Mouse (Mus musculus) thymus, postnatal 14 days (tissue): ENCODE data around the gene Ppp1r1a.
A peak's percentile ranks its signal among the peaks of the same experiment; 100 is the strongest.

Experiments used
- DNase-seq: peaks from one replicate; pipeline ENCODE4 v3.0.0; 2021

Gene Ppp1r1a

DNA sequence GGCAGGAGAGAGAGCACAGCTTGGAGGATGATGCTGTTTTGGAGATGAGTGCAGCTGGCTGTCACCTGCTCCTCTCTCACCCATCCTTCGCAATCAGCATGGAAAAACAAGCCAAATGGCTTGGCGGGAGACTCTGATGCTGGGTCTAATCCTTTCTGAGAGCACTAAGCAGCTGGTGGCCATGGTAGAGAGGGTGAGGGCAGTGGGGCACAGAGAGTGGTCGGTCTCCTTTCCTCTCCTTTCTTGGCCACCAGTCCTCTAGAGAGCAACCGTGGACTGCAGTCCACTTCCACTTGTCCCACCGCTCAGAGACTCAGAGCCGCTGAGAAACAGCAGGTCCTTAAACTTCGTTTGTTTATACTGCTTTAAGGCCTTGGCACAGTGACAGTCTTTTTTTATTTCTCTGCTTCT is 24.2 kb downstream of the Ppp1r1a start:
- DNase-seq, result no peak

DNA sequence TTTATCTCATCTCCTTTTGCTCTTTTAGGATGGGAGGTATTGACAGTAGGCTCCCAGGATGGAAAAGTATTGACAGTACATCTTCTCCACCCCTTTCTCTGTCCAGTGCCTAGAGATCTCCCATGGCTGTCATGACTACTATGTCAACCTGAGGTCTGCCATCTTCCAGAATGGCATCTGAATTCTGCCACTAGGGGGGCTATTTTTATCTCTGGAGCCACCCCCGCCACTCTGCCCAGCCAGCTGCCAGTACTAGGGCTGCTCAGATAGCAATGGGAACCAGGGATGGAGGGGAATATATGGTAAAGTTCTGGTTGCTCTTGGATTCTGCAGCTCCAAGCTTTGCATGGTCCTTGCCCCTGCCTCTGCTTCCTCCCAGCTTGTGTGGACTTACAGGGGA is 26.2 kb downstream of the Ppp1r1a start:
- DNase-seq, result no peak

DNA sequence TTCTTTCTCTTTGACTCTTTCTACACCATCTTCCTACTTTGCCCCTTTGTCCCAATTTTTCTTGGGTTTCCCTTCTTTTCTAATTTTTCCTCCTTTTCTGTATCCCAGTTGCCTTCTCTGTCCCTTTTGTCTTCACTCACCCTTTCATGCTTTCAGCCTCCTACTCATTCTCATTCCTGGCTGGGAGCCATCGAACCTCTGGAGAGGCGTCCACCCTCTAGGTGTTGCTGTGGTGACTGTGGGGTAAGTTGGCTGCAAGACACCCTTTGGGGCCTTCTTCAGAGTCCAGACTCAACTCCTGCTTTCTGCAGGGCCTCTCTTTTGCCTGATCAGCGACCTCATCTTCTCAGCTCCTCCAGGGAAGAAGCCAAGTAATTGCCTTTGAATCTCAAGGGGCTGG is 28.5 kb downstream of the Ppp1r1a start:
- no peak for DNase-seq

DNA sequence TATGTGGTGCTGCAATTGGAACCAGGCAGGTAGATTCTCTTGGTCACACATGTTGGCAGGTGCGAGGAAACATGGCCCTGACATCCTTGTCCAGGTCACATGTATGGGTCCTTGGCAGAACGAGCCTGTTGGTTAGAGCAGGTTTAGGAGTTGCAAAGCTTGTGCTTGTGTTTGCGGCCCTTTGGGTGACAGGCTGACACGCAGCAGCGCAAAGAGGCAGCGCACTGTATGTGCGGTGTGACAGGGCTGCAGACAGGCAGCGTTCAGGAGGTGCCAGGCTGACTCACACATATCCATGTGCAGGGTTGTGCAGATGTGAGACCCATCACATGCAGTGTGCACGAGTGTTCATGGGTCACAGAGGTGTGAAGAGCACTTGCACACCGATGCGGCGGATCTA is 34.1 kb downstream of the Ppp1r1a start:
- no peak for DNase-seq

DNA sequence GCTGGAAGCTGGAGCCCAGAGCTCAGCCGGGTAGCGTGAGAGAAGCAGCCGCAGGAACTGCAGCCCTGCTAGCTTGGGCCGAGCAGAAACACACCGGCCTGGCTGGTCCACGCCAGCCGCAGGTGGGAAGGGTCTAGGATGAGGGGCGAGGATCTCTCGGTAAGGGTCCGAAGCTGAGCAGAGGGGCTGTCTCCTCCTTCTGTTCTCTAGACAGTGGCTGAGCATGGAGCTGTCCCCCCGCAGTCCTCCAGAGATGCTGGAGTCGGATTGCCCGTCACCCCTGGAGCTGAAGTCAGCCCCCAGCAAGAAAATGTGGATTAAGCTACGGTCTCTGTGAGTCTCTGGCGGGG is 34.6 kb downstream of the Ppp1r1a start:
- no peak for DNase-seq

DNA sequence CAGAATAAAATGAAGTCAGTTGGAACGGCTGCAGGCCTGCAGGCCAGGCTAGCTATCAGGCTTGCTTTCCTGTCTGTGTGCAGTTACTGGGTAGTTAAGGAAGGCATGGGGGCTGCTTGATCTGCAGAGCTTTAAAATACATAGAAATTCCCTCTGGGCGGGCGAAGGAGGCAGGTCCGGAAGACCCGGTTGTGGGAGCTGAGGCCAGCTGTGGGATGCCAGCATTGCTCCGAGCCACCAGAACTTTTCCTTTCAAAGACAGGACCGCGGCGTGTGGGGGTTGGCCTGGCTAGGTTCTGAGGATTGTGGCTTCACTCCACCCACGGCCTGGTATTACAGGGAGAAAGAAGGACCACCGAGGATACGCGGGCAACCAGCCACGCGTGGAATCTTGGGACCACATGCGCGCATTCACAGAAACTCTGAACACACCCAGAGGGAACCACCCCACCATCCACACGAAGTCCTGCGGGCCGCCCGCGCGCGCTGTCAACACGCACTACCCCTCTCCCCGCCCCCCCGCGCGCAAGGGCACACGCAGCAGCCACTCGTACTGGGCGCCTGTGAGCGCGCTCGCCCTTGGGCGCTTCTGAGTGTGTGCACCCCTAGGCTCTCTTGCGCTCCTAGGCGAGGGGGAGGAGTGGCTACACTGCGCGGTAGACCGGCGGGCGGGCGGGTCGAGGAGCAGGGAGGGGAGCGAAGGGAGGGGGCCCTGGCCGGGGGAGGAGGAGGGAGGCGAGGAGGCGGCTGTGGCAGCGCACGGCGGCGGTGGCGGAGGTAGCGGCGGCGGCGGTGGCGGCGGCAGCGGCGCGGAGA is 35.2 kb downstream of the Ppp1r1a start, which contains the start of gene Pde1b:
Pde1b (plus strand) TSS at position 600 of the 816 bp plus-strand sequence.
- peak; percentile 86 for DNase-seq

DNA sequence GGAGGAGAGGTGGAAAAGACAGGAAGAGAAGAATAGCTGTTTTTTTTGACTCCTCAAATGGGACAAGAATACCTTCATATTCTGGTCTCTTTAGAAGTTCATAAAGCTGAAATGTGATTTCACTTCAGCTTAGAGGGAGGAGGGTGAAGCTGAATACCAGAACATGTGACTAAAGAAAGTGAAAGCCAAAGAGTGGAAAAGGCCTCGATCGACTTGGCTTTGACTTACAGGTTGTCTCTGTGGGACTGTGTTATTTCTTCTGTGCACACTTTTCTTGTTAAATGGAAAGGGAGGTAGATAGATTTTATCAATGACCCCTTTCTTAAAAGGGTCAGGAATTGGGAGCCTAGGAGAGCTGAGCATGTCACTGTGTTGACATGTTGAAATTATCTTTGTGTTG is 36.6 kb downstream of the Ppp1r1a start:
- no peak for DNase-seq

DNA sequence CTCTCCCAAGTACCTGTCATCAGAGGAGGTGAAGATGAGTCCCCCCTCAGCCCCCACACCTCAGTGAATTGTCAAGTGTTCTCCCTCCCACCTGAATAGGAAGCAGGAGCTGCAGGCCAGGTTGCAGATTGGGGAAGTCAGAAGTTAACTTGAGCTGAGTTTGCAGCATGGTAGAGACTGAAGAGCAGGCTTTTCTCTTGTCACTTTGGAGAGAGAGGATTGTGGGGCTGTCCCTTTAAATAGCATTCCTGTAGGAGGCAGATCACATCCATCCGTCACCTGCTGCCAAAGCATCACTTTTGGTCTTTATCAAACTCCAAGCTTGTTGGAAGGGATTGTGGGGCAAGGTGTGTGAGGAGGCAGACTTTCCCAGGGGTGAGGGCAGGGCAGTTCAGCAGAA is 37.1 kb downstream of the Ppp1r1a start:
- DNase-seq, result no peak

DNA sequence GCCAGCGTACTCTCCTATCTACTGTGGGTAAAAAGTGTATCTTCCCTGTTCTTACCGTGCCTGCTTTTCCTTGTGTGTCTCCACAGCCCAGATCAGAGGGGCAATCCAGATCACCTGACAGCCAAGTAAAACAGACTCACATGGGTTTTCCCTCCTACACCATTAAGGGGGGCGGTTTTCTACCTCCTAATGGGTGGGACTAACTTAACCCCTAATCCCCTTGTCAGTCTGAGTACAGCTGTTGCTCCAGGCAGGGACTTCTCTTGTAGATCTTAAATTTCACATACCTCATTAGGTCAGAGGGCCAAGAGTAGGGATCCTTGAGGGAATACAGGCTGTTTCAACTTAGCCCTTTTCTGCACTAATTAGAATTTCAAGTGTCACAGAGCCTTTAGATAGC is 39.6 kb downstream of the Ppp1r1a start:
- no peak for DNase-seq

DNA sequence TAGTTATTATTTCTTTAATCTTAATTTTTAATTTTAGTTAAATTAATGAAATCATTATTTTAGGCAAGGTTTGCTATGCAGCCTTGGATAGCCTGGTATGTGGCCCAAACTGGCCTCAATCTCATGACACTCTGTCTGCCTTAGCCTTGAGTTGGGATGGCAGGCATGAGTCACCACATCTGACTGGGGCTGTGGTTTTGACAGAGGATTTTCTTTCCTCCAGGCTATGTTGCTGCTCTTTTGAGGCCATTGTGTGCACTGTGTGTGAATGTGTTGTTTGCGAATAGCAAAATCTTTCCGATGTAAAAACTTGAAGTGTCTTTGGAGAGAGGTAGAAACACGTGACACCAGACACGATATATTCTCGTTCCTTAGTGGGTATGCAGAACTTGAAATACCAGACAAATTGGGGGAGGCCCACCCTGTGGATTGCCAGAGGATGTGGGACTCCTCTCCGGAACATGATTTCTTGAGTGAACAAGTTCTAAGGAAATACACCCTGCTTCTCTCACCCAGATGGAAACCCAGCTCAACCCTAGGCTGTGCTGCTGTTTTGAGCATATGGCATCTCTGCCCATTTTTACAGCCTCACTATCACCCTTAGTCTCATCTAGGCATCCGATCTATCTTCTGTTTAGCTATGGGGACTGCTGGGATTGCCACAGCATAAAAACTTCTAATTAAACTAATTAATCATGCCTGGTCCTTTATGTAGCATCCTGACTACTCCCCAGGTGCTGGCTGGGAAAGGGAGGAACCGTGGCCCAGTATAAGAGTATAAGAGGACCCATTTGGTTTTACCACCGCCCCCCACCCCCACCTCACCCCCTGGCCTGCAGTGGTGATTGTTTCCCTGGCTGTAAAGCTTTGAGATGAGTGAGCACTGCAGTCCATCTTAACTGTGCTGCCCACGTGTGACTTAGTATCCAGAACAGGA is 41.3 kb downstream of the Ppp1r1a start:
- no peak for DNase-seq

DNA sequence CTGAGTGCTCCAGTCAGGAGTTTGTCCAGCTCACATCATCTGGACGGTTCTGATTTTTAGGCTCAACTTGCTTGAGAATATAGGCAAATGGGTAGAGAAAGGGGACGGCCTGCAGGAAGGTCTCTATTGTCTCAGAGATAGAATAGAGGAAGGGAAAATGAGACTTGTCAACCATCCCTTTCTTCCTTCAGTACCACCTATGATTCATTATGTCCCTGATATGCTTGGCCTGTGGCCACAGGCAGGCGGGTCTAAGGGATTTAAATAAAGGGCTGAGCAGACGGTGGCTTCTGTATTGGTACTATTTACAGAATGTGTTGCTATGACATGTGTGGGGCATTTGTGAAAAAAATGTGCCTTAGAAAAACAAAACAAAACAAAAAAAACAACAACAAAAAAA is 49.5 kb downstream of the Ppp1r1a start:
- no peak for DNase-seq

DNA sequence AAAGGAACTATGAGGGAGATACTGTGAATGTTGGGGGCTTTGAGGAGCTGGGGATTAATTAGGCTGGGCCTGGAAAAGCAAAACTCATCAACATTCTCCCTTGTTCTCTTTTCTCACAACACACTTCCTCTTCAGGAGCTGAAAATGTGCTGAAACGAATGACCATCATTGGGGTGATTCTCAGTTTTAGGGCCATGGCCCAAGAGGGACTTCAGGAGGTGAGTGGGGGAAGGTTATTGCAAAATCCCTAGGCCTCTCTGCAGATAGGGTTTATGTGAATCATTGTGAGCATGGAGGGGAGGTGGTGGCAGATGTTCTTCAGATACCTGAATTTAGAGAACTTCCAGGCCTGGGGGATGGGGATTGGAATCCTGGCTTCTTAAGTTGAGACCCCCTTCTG is 51.1 kb downstream of the Ppp1r1a start:
- no peak for DNase-seq

DNA sequence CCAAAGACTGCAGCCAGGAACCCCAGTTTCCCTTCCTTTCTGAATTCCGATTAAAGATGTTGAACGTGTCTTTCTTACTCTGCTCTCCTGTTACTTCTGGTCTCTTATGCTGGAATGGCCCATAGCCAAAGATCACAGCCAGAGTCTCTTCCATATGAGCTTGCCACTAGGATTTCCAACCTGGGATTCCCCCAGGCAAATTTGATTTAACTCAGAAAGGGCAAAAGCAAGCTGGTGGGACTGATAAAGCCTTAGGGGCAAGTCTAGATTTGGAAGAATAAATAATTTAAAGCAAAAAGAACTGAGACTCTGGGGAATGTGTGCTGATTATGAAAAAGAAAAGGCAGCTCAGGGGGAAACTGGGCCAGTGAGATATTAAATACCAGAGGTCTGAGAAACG is 52.7 kb downstream of the Ppp1r1a start:
- DNase-seq, result no peak

DNA sequence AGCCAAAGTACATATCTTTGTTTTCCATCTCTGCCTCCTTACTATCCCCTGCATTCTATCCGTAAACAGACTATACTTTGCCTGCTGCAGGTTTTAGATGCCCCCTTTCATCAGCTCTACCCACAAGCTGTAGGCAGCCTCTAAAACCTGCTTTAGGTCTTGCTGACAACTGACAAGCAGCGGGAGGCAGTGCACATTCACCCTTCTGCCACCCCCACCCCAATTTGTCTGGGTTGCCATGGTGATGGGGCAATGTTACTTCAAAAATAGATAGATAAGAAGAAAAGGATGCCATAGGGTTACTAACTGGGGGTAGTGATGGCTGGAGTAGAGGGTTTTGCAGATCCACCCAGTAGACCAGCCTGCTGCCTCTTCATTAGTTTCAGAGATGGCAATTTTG is 53.3 kb downstream of the Ppp1r1a start:
- no peak for DNase-seq

DNA sequence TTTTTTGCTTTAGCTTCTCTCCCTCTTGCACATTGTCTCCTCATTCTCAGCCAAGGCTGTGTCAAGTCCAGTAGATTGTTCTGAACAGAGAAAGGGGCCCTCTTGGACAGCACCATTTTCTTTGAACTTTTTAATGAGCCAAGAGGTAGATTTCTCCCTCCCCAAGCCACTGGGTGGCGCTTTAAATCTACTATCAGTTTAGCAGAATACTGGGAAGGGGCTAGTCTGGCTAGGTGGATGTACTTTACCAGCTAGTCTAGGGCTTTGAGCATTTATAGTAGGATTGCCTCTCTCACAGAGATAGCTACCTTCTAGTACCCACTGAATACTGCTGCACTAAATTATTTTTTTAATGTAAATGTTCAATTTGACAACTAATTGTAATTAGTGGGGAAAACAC is 55.3 kb downstream of the Ppp1r1a start:
- DNase-seq, result peak; percentile 9
